ENCODE assay signal across 24 mouse cellular contexts in genomic region chr9:58321681-58322080, GRCm38 (mm10). TPM values are rescaled to one million over a fixed set of nuclear protein-coding genes. Genes with fewer than 3 reads are reported as not detected.
DNase-seq lines count a peak whose midpoint lies in the region; ATAC-seq and TF ChIP-seq lines count a peak whose summit lies in the region.
"Had no signal": no experiment of that assay in that cellular context is flagged by ENCODE, and none has a peak within 500 bp of the region (broad histone marks: within the 10 kb centered on the region; RNA-seq: fewer than 3 reads in every experiment).

No protein-coding gene starts in this region.

- DNase-seq in forebrain, postnatal 0 days, result no peak
- DNase-seq in forebrain, embryonic 11.5 days (ENCODE audit: low spot score), result no peak
- no peak for DNase-seq in layer of hippocampus, adult 2 months (ENCODE audit: low spot score in 2 of 2)
- no peak for DNase-seq in layer of hippocampus, adult 8-10 months (ENCODE audit: low spot score in 2 of 2)
- no peak for DNase-seq in testis, postnatal 10 days (ENCODE audit: low spot score)
- peak; percentile 11 for DNase-seq in splenic B cell, adult 2 months (ENCODE audit: low read depth, low spot score)
- DNase-seq in frontal cortex, postnatal 36 days (ENCODE audit: low spot score in 2 of 2), result no peak
- DNase-seq: adrenal gland, adult 2 months; cerebellum, adult 11-12 months; cerebellum, postnatal 36 days; gastrocnemius, postnatal 14 days; kidney, adult 9 months; liver, embryonic 13.5 days; right cerebral cortex, postnatal 14 days had no signal

- TF ChIP-seq POLR2A in testis, adult 2 months (IDR thresholded peaks at IDR 0.05; ENCODE audit: control insufficient read depth, low read depth, low read length), result no peak

- WGBS in forebrain, postnatal 0 days, result 98% methylated on average over 3 of the region's 3 CpGs
- 94% methylated on average over 3 of the region's 3 CpGs for WGBS in forebrain, embryonic 11.5 days

- H3K27me3 ChIP-seq in forebrain, postnatal 0 days (ENCODE audit: insufficient read depth, low read length), result no peaks in the 10 kb centered on the region
- H3K27me3 ChIP-seq in forebrain, embryonic 11.5 days (ENCODE audit: control insufficient read depth, insufficient read depth, low read length), result no peaks in the 10 kb centered on the region
- H3K27me3 ChIP-seq in testis, adult 2 months (ENCODE audit: control insufficient read depth, insufficient read depth, low read length), result no peaks in the 10 kb centered on the region
- H3K27me3 ChIP-seq in splenic B cell, adult 2 months (ENCODE audit: control insufficient read depth, insufficient read depth, low read length, poor library complexity, severe bottlenecking), result no peaks in the 10 kb centered on the region
- H3K27me3 ChIP-seq: liver, embryonic 13.5 days had no signal

- ATAC-seq in forebrain, postnatal 0 days, result no peak
- ATAC-seq in forebrain, embryonic 11.5 days (replicated peaks; ENCODE audit: low FRiP score), result no peak
- ATAC-seq: forebrain, embryonic 16.5 days; hindbrain, embryonic 16.5 days had no signal

- no peak overlapping the region for H3K27ac ChIP-seq in forebrain, postnatal 0 days (ENCODE audit: low read depth, low read length)
- H3K27ac ChIP-seq in forebrain, embryonic 11.5 days (ENCODE audit: low read depth, low read length), result no peak overlapping the region
- H3K27ac ChIP-seq in layer of hippocampus, adult 2 months, result no peak overlapping the region
- H3K27ac ChIP-seq in testis, adult 2 months (ENCODE audit: control insufficient read depth, insufficient read depth, low read depth, low read length), result no peak overlapping the region
- H3K27ac ChIP-seq: embryonic facial prominence, embryonic 10.5 days; limb, embryonic 10.5 days; liver, embryonic 13.5 days; macrophage had no signal

- H3K9ac ChIP-seq in forebrain, postnatal 0 days, result no peak overlapping the region
- H3K9ac ChIP-seq in forebrain, embryonic 11.5 days (ENCODE audit: low read length), result no peak overlapping the region
- H3K9ac ChIP-seq: liver, embryonic 13.5 days had no signal

- no peaks in the 10 kb centered on the region for H3K36me3 ChIP-seq in forebrain, postnatal 0 days (ENCODE audit: insufficient read depth)
- no peaks in the 10 kb centered on the region for H3K36me3 ChIP-seq in forebrain, embryonic 11.5 days (ENCODE audit: control insufficient read depth, insufficient read depth, low read length)
- no peaks in the 10 kb centered on the region for H3K36me3 ChIP-seq in testis, adult 2 months (ENCODE audit: control insufficient read depth, insufficient read depth, low read length)
- H3K36me3 ChIP-seq in splenic B cell, adult 2 months (ENCODE audit: control insufficient read depth, insufficient read depth, low read length, poor library complexity, severe bottlenecking), result no peaks in the 10 kb centered on the region
- H3K36me3 ChIP-seq: embryonic facial prominence, embryonic 10.5 days; limb, embryonic 10.5 days; liver, embryonic 13.5 days had no signal

- TF ChIP-seq CTCF in forebrain, postnatal 0 days (IDR thresholded peaks at IDR 0.05; ENCODE audit: low read depth), result peak; percentile 37
- TF ChIP-seq CTCF in layer of hippocampus, adult 2 months (conservative IDR thresholded peaks at IDR 0.05), result peak; percentile 57
- TF ChIP-seq CTCF in testis, adult 2 months (IDR thresholded peaks at IDR 0.05; ENCODE audit: control insufficient read depth, insufficient read depth, insufficient replicate concordance, low read depth, low read length), result peak; percentile 48; the same call in 1 of the 2 replicates

- H3K4me3 ChIP-seq in forebrain, postnatal 0 days (ENCODE audit: low read depth, low read length), result no peak overlapping the region
- H3K4me3 ChIP-seq in forebrain, embryonic 11.5 days (ENCODE audit: low read depth, low read length), result no peak overlapping the region
- no peak overlapping the region for H3K4me3 ChIP-seq in layer of hippocampus, adult 2 months
- H3K4me3 ChIP-seq in testis, adult 2 months (ENCODE audit: control insufficient read depth, low read depth, low read length), result no peak overlapping the region
- H3K4me3 ChIP-seq: embryonic facial prominence, embryonic 10.5 days; limb, embryonic 10.5 days; liver, embryonic 13.5 days had no signal

- H3K9me3 ChIP-seq in forebrain, postnatal 0 days (ENCODE audit: low read length), result no peaks in the 10 kb centered on the region
- no peaks in the 10 kb centered on the region for H3K9me3 ChIP-seq in forebrain, embryonic 11.5 days (ENCODE audit: control insufficient read depth, low read length)
- H3K9me3 ChIP-seq: embryonic facial prominence, embryonic 10.5 days; limb, embryonic 10.5 days; liver, embryonic 13.5 days had no signal

- 0 out of 2 replicates have a peak, but pooled peaks cover 4% of the 10 kb centered on the region for H3K4me1 ChIP-seq in forebrain, postnatal 0 days (ENCODE audit: insufficient read depth)
- H3K4me1 ChIP-seq in forebrain, embryonic 11.5 days (replicated peaks; ENCODE audit: control insufficient read depth, insufficient read depth, low read length), result no peaks in the 10 kb centered on the region
- H3K4me1 ChIP-seq in testis, adult 2 months (ENCODE audit: control insufficient read depth, insufficient read depth, low read length), result no peaks in the 10 kb centered on the region
- H3K4me1 ChIP-seq: liver, embryonic 13.5 days had no signal

- no peak overlapping the region for H3K4me2 ChIP-seq in forebrain, postnatal 0 days (ENCODE audit: low read depth)
- no peak overlapping the region for H3K4me2 ChIP-seq in forebrain, embryonic 11.5 days (ENCODE audit: low read depth, low read length, severe bottlenecking)
- H3K4me2 ChIP-seq: heart, embryonic 11.5 days; liver, embryonic 13.5 days; midbrain, embryonic 11.5 days had no signal

RNA-seq across cellular contexts. Expression of gene Loxl1, which starts 8.7 kb away (rescaled TPM):
- total RNA-seq in forebrain, postnatal 0 days (2014; rRNA removed), result 6.0 and 9.4 TPM in 2 replicates
- polyA plus RNA-seq in forebrain, postnatal 0 days (2015; fragmentation: Nextera tagmentation; extraction: Ambion mirVana), result 8.0 and 9.6 TPM in 2 replicates
- 10.2 and 13.0 TPM in 2 replicates for polyA plus RNA-seq in forebrain, embryonic 11.5 days (2014; fragmentation: Nextera tagmentation; extraction: Ambion mirVana)
- total RNA-seq in layer of hippocampus, adult 2 months (2021), result 1 to 10 TPM; 3.2 to 3.3 TPM
- total RNA-seq in layer of hippocampus, adult 8-10 months (2022), result 1 to 10 TPM; 2.6 to 4.2 (median 3.0) TPM
- polyA plus RNA-seq in testis, adult 2 months (2012; rRNA removed), result 18.5 and 21.0 TPM in 2 replicates
- polyA plus RNA-seq: macrophage had no signal

RNA-seq across cellular contexts. Expression of gene Tbc1d21, which starts 48.6 kb away (rescaled TPM):
- not detected in 2 replicates for total RNA-seq in forebrain, postnatal 0 days (2014; rRNA removed)
- polyA plus RNA-seq in forebrain, postnatal 0 days (2015; fragmentation: Nextera tagmentation; extraction: Ambion mirVana), result not detected in 2 replicates
- polyA plus RNA-seq in forebrain, embryonic 11.5 days (2014; fragmentation: Nextera tagmentation; extraction: Ambion mirVana), result not detected in 2 replicates
- total RNA-seq in layer of hippocampus, adult 2 months (2021), result not detected
- not detected for total RNA-seq in layer of hippocampus, adult 8-10 months (2022)
- 228 and 233 TPM in 2 replicates for polyA plus RNA-seq in testis, adult 2 months (2012; rRNA removed)
- total RNA-seq: adrenal gland, adult 2 months; gastrocnemius, postnatal 14 days; heart, postnatal 25 days had no signal
- polyA plus RNA-seq: adrenal gland, adult 2 months; embryonic facial prominence, embryonic 10.5 days; forebrain, embryonic 16.5 days; heart, embryonic 11.5 days; hindbrain, embryonic 16.5 days; limb, embryonic 10.5 days; liver, embryonic 13.5 days; macrophage; midbrain, embryonic 11.5 days; neural tube, embryonic 14.5 days had no signal
